Mouse (Mus musculus): ENCODE results near the gene Ssu72. TPM values are rescaled to one million over a fixed set of nuclear protein-coding genes. Genes with fewer than 3 reads are reported as not detected.

Gene Ssu72
- polyA plus RNA-seq, 1 experiment from 2014 or later = 178 TPM

- Histone ChIP-seq H3K36me3 (ENCODE audit: insufficient read depth, low read length) (no peaks in the 10 kb centered on the region), H3K4me3 (ENCODE audit: low read depth, low read length) (no peak overlapping the region), H3K4me2 (replicated peaks; ENCODE audit: low read depth, low read length) (no peak overlapping the region), H3K27me3 (replicated peaks; ENCODE audit: insufficient read depth, low read length) (no peaks in the 10 kb centered on the region; the same call in none of the 2 replicates), H3K9me3 (ENCODE audit: low read length) (no peaks in the 10 kb centered on the region), H3K27ac (ENCODE audit: low read length) (no peak overlapping the region), H3K9ac (replicated peaks; ENCODE audit: low read depth) (no peak overlapping the region), H3K4me1 (ENCODE audit: insufficient read depth, low read depth, low read length) (peaks cover 4% of the 10 kb centered on the region; the same call in 1 of the 2 replicates)
- 62% methylated on average over 16 of the region's 16 CpGs for WGBS
- TF ChIP-seq CTCF (IDR thresholded peaks at IDR 0.05) (no peak), EP300 (IDR thresholded peaks at IDR 0.05) (no peak)
- DNase-seq (ENCODE audit: low spot score) = no peak
- ATAC-seq = no peak
Observed at GRCm38 (mm10) chr4:155696261-155697255, 8.0 kb upstream of the Ssu72 start.

GRCm38 (mm10) chr4:155700425-155700824 is 4.2 kb upstream of the Ssu72 start:
- peak; percentile 79 for DNase-seq (ENCODE audit: low spot score)
- Histone ChIP-seq H3K4me3 (ENCODE audit: low read depth, low read length) (no peak overlapping the region), H3K27ac (ENCODE audit: low read length) (no peak overlapping the region), H3K36me3 (ENCODE audit: insufficient read depth, low read length) (no peaks in the 10 kb centered on the region), H3K4me2 (replicated peaks; ENCODE audit: low read depth, low read length) (no peak overlapping the region), H3K27me3 (replicated peaks; ENCODE audit: insufficient read depth, low read length) (no peaks in the 10 kb centered on the region; the same call in 1 of the 2 replicates), H3K9me3 (ENCODE audit: low read length) (no peaks in the 10 kb centered on the region), H3K4me1 (ENCODE audit: insufficient read depth, low read depth, low read length) (no peaks in the 10 kb centered on the region), H3K9ac (replicated peaks; ENCODE audit: low read depth) (no peak overlapping the region)
- no peak for ATAC-seq
- TF ChIP-seq CTCF (IDR thresholded peaks at IDR 0.05) = peak; percentile 80
- TF ChIP-seq EP300 (IDR thresholded peaks at IDR 0.05) = no peak

GRCm38 (mm10) chr4:155703425-155703929 is 1.1 kb upstream of the Ssu72 start:
- Histone ChIP-seq H3K4me2 (replicated peaks; ENCODE audit: low read depth, low read length) (no peak overlapping the region), H3K9me3 (ENCODE audit: low read length) (no peaks in the 10 kb centered on the region), H3K27me3 (replicated peaks; ENCODE audit: insufficient read depth, low read length) (no peaks in the 10 kb centered on the region), H3K4me3 (ENCODE audit: low read depth, low read length) (no peak overlapping the region), H3K27ac (ENCODE audit: low read length) (no peak overlapping the region), H3K4me1 (ENCODE audit: insufficient read depth, low read depth, low read length) (peaks cover 5% of the 10 kb centered on the region; the same call in 1 of the 2 replicates), H3K9ac (replicated peaks; ENCODE audit: low read depth) (no peak overlapping the region), H3K36me3 (ENCODE audit: insufficient read depth, low read length) (no peaks in the 10 kb centered on the region)
- DNase-seq (ENCODE audit: low spot score) (no peak), ATAC-seq (no peak)
- WGBS = 94% methylated on average over 4 of the region's 4 CpGs
- TF ChIP-seq CTCF (IDR thresholded peaks at IDR 0.05) (no peak), EP300 (IDR thresholded peaks at IDR 0.05) (no peak)

GRCm38 (mm10) chr4:155705592-155705929 is 961 bp downstream of the Ssu72 start:
- no peak; the same call in 1 of the 2 replicates for ATAC-seq

GRCm38 (mm10) chr4:155708582-155708981 is 4.0 kb downstream of the Ssu72 start:
- ATAC-seq = no peak
- WGBS = 69% methylated on average over 2 of the region's 2 CpGs
- Histone ChIP-seq H3K4me3 (ENCODE audit: low read depth, low read length) (no peak overlapping the region), H3K27ac (ENCODE audit: low read length) (no peak overlapping the region), H3K4me2 (replicated peaks; ENCODE audit: low read depth, low read length) (no peak overlapping the region), H3K9me3 (ENCODE audit: low read length) (no peaks in the 10 kb centered on the region), H3K9ac (replicated peaks; ENCODE audit: low read depth) (no peak overlapping the region), H3K36me3 (ENCODE audit: insufficient read depth, low read length) (no peaks in the 10 kb centered on the region), H3K4me1 (ENCODE audit: insufficient read depth, low read depth, low read length) (peaks cover 5% of the 10 kb centered on the region; the same call in 1 of the 2 replicates), H3K27me3 (replicated peaks; ENCODE audit: insufficient read depth, low read length) (no peaks in the 10 kb centered on the region)
- TF ChIP-seq EP300 (IDR thresholded peaks at IDR 0.05) (no peak), CTCF (IDR thresholded peaks at IDR 0.05) (no peak)
- no peak for DNase-seq (ENCODE audit: low spot score)

More at GRCm38 (mm10) chr4:155705592-155705929, 961 bp downstream of the Ssu72 start:
- Histone ChIP-seq H3K4me1 (ENCODE audit: insufficient read depth, low read depth, low read length) (peaks cover 5% of the 10 kb centered on the region; the same call in 1 of the 2 replicates), H3K4me2 (replicated peaks; ENCODE audit: low read depth, low read length) (peak overlapping the region; percentile 77), H3K9ac (replicated peaks; ENCODE audit: low read depth) (peak overlapping the region; percentile 99), H3K4me3 (ENCODE audit: low read depth, low read length) (peak overlapping the region; percentile 94), H3K9me3 (ENCODE audit: low read length) (no peaks in the 10 kb centered on the region), H3K27me3 (replicated peaks; ENCODE audit: insufficient read depth, low read length) (no peaks in the 10 kb centered on the region), H3K27ac (ENCODE audit: low read length) (peak overlapping the region; percentile 98), H3K36me3 (ENCODE audit: insufficient read depth, low read length) (no peaks in the 10 kb centered on the region)
- TF ChIP-seq EP300 (IDR thresholded peaks at IDR 0.05) = no peak
- no peak for TF ChIP-seq CTCF (IDR thresholded peaks at IDR 0.05)
- WGBS = under 1% methylated on average over 19 of the region's 19 CpGs
- peak; percentile 70 for DNase-seq (ENCODE audit: low spot score)

GRCm38 (mm10) chr4:155708988-155709387 is 4.4 kb downstream of the Ssu72 start:
- H3K36me3 ChIP-seq (ENCODE audit: insufficient read depth, low read length) = no peaks in the 10 kb centered on the region
- no peak overlapping the region for H3K4me3 ChIP-seq (ENCODE audit: low read depth, low read length)
- H3K9me3 ChIP-seq (ENCODE audit: low read length) = no peaks in the 10 kb centered on the region
- no peak for TF ChIP-seq CTCF (IDR thresholded peaks at IDR 0.05)
- no peak for TF ChIP-seq EP300 (IDR thresholded peaks at IDR 0.05)
- no peak overlapping the region for H3K27ac ChIP-seq (ENCODE audit: low read length)
- no peaks in the 10 kb centered on the region for H3K27me3 ChIP-seq (replicated peaks; ENCODE audit: insufficient read depth, low read length)
- no peak overlapping the region for H3K4me2 ChIP-seq (replicated peaks; ENCODE audit: low read depth, low read length)
- no peak for ATAC-seq
- H3K4me1 ChIP-seq (ENCODE audit: insufficient read depth, low read depth, low read length) = peaks cover 5% of the 10 kb centered on the region; the same call in 1 of the 2 replicates
- no peak overlapping the region for H3K9ac ChIP-seq (replicated peaks; ENCODE audit: low read depth)
- DNase-seq (ENCODE audit: low spot score) = no peak
